Mouse (Mus musculus): ENCODE measurements around the gene Wap.

DNA sequence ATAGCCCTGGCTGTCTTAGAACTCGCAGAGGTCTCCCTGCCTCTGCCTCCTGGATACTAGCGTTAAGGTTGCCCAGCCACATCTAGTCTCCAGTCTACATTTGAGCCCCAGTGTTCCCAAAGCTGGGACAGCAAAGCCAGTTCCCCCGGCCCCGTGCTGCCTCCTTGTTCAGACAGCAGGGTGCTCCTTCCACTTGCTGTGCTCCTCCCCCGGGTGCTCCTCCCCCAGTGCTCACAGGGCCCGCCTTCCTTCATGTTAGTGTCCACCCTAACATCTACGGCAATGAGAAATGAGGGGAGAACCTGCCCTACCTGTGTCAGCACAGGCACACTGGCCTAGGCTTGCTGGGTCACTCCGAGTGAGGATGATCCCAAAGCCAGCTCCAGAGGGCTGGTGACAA, 52.7 kb downstream of the Wap start:
- TF ChIP-seq CTCF (IDR thresholded peaks at IDR 0.05; ENCODE audit: low read depth) (no peak), EP300 (optimal IDR thresholded peaks at IDR 0.05) (no peak)

All from stomach, postnatal 0 days (tissue).